Mouse (Mus musculus) cortical plate, adult 2 months (tissue): ENCODE data around the gene Insr. TPM values are rescaled to one million over a fixed set of nuclear protein-coding genes. Genes with fewer than 3 reads are reported as not detected.

Experiments
- H3K27ac ChIP-seq: fragments of 200-500 bp; 2 replicates; pipeline ENCODE4 v1.5.1; 2012; ENCODE audit warnings: low read length, control low read depth, inconsistent platforms; ENCODE audit not compliant: insufficient read depth
- H3K4me1 ChIP-seq: fragments of 200-500 bp; 2 replicates; pipeline ENCODE4 v1.6.1; 2011; ENCODE audit warnings: low read length; ENCODE audit not compliant: control insufficient read depth, insufficient read depth
- H3K4me3 ChIP-seq: fragments of 200-500 bp; 2 replicates; pipeline ENCODE4 v1.5.1; 2011; ENCODE audit warnings: mild to moderate bottlenecking, low read length, control low read depth; ENCODE audit not compliant: insufficient read depth
- CTCF ChIP-seq: fragments of 200-500 bp; IDR thresholded peaks from 2 replicates; pipeline ENCODE4 v1.5.1; 2011; ENCODE audit warnings: mild to moderate bottlenecking, control low read depth, low read length; ENCODE audit not compliant: insufficient read depth; ENCODE audit errors: extremely low read depth
- POLR2A ChIP-seq: fragments of 200-500 bp; IDR thresholded peaks from 2 replicates; pipeline ENCODE4 v1.6.1; 2011; ENCODE audit warnings: mild to moderate bottlenecking, low read length, control low read depth; ENCODE audit not compliant: insufficient read depth; ENCODE audit errors: extremely low read depth
- polyA plus RNA-seq: library from polyadenylated mRNA; depleted of rRNA; stranded (reverse); fragments of >200 nt; gene quantifications from 2 replicates; pipeline ENCODE4 v1.2.3, GENCODE M21; 2012

The Insr gene
- polyA plus RNA-seq, 1 experiment = 15.1 TPM

GRCm38 (mm10) chr8:3221960-3222635, 57.3 kb downstream of the Insr start:
- Histone ChIP-seq H3K27ac (peak overlapping the region; percentile 73), H3K4me3 (peak overlapping the region; percentile 59; the same call in 1 of the 2 replicates), H3K4me1 (peaks cover 5% of the 10 kb centered on the region)
- TF ChIP-seq POLR2A = no peak
- TF ChIP-seq CTCF = no peak

DNA sequence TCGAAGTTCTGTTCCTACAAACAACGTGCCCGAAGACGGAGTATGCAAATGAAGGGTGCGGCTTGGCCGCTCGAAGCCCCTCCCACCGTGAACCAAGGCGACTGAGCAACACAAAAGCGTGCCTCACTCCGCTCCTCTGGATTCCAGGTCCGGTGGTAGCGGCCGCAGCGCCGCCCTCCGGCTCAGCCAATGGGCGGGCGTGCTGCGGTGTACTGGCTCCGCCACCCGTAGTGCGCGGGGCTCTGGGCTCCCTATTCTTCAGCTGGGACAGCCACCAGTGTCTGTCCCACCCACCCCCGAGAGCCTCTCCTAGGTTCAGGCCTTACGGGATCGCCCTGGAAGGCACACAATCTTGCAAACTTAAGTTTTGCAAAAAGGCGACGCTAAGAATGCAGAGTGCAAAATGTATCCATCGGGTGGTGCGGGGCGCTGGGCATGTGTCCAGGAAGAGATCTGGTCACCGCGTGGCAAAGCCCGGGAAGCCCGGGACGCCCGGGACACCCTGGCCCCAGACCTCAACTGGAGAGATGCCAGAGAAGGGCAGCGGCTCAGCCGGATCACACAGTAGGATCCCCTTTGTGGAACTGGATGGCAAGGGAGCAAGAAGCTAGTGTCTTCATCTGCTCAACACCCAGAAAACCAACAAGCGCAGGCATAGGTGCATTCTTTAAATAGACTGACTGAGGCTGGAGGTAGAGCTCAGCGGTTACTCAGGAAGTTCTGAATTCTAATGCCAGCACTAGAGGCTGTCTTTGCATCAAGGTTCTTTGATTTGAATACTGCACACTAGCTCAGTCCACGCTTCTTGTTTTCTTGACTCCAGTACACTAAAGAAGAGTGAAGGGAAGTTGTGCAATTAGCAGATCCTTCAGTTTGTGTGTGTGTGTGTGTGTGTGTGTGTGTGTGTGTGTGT, 58.1 kb downstream of the Insr start:
- no peak for TF ChIP-seq CTCF
- peak; percentile 61; the same call in 1 of the 2 replicates for TF ChIP-seq POLR2A
- H3K4me3 ChIP-seq = peak overlapping the region; percentile 59
- H3K4me1 ChIP-seq = peaks cover 5% of the 10 kb centered on the region
- H3K27ac ChIP-seq = peak overlapping the region; percentile 73

- peak overlapping the region; percentile 36 for H3K27ac ChIP-seq
- peak overlapping the region; percentile 59 for H3K4me3 ChIP-seq
- H3K4me1 ChIP-seq = peaks cover 5% of the 10 kb centered on the region
- no peak for TF ChIP-seq POLR2A
- TF ChIP-seq CTCF = no peak
These were observed 58.9 kb downstream of the Insr start for GRCm38 (mm10) chr8:3220502-3220901.

- Histone ChIP-seq H3K4me3 (peak overlapping the region; percentile 59; the same call in 1 of the 2 replicates), H3K27ac (no peak overlapping the region), H3K4me1 (peaks cover 4% of the 10 kb centered on the region; the same call in 1 of the 2 replicates)
- no peak for TF ChIP-seq POLR2A
- no peak for TF ChIP-seq CTCF
These were observed 59.5 kb downstream of the Insr start for GRCm38 (mm10) chr8:3219921-3220411.

- TF ChIP-seq CTCF (no peak), POLR2A (no peak)
- no peak overlapping the region for H3K27ac ChIP-seq
- H3K4me3 ChIP-seq = no peak overlapping the region
- H3K4me1 ChIP-seq = peaks cover 4% of the 10 kb centered on the region; the same call in 1 of the 2 replicates
These were observed 60.2 kb downstream of the Insr start for GRCm38 (mm10) chr8:3219266-3219665.

GRCm38 (mm10) chr8:3216541-3217092, 62.8 kb downstream of the Insr start:
- H3K27ac ChIP-seq = no peak overlapping the region
- peaks cover 2% of the 10 kb centered on the region; the same call in 1 of the 2 replicates for H3K4me1 ChIP-seq
- no peak overlapping the region for H3K4me3 ChIP-seq
- TF ChIP-seq POLR2A (no peak), CTCF (no peak)

GRCm38 (mm10) chr8:3215561-3215960, 63.9 kb downstream of the Insr start:
- TF ChIP-seq CTCF (no peak), POLR2A (no peak)
- Histone ChIP-seq H3K4me1 (peaks cover 2% of the 10 kb centered on the region; the same call in 1 of the 2 replicates), H3K4me3 (no peak overlapping the region), H3K27ac (no peak overlapping the region)

- no peak overlapping the region for H3K4me3 ChIP-seq
- TF ChIP-seq CTCF (no peak), POLR2A (no peak)
- peaks cover 2% of the 10 kb centered on the region; the same call in 1 of the 2 replicates for H3K4me1 ChIP-seq
- H3K27ac ChIP-seq = no peak overlapping the region
These were observed 64.8 kb downstream of the Insr start for GRCm38 (mm10) chr8:3214601-3215000.

GRCm38 (mm10) chr8:3211456-3211855, 68.0 kb downstream of the Insr start:
- Histone ChIP-seq H3K4me1 (peaks cover 2% of the 10 kb centered on the region; the same call in 1 of the 2 replicates), H3K4me3 (no peak overlapping the region), H3K27ac (no peak overlapping the region)
- TF ChIP-seq POLR2A (no peak), CTCF (no peak)
